Comparison of ENCODE assay signal across 14 mouse cellular contexts in genomic region chr13:110158588-110159519, GRCm38 (mm10).
DNase-seq lines count a peak whose midpoint lies in the region; ATAC-seq and TF ChIP-seq lines count a peak whose summit lies in the region.
"Had no signal": no experiment of that assay in that cellular context is flagged by ENCODE, and none has a peak within 500 bp of the region (broad histone marks: within the 10 kb centered on the region; RNA-seq: fewer than 3 reads in every experiment).

No protein-coding gene starts in this region.

- no peaks in the 10 kb centered on the region for H3K36me3 ChIP-seq in hindbrain, embryonic 10.5 days
- H3K36me3 ChIP-seq in hindbrain, embryonic 11.5 days (ENCODE audit: control insufficient read depth, insufficient read depth, low read length) = no peaks in the 10 kb centered on the region
- no peaks in the 10 kb centered on the region for H3K36me3 ChIP-seq in neural tube, embryonic 12.5 days
- no peaks in the 10 kb centered on the region for H3K36me3 ChIP-seq in limb, embryonic 14.5 days (ENCODE audit: control insufficient read depth, insufficient read depth, low read length)
- no peaks in the 10 kb centered on the region for H3K36me3 ChIP-seq in neural tube, embryonic 14.5 days (ENCODE audit: control insufficient read depth, insufficient read depth, low read length)
- no peaks in the 10 kb centered on the region for H3K36me3 ChIP-seq in liver, embryonic 11.5 days (ENCODE audit: control insufficient read depth, insufficient read depth, low read length)
- H3K36me3 ChIP-seq: heart, embryonic 10.5 days; liver, embryonic 13.5 days had no signal

- TF ChIP-seq POLR2A in limb, embryonic 14.5 days (IDR thresholded peaks at IDR 0.05; ENCODE audit: borderline replicate concordance, extremely low read depth, insufficient read depth, insufficient read length) = no peak

- H3K27me3 ChIP-seq in hindbrain, embryonic 10.5 days (ENCODE audit: insufficient read depth, poor library complexity, severe bottlenecking) = no peaks in the 10 kb centered on the region
- no peaks in the 10 kb centered on the region for H3K27me3 ChIP-seq in hindbrain, embryonic 11.5 days (ENCODE audit: control insufficient read depth, insufficient read depth, low read length)
- no peaks in the 10 kb centered on the region for H3K27me3 ChIP-seq in neural tube, embryonic 12.5 days (replicated peaks)
- H3K27me3 ChIP-seq in limb, embryonic 14.5 days (ENCODE audit: control insufficient read depth, insufficient read depth, low read length) = no peaks in the 10 kb centered on the region
- no peaks in the 10 kb centered on the region for H3K27me3 ChIP-seq in neural tube, embryonic 14.5 days (ENCODE audit: control insufficient read depth, insufficient read depth, low read length)
- no peaks in the 10 kb centered on the region for H3K27me3 ChIP-seq in liver, embryonic 11.5 days (replicated peaks; ENCODE audit: control insufficient read depth, insufficient read depth, low read length)
- H3K27me3 ChIP-seq: liver, embryonic 13.5 days had no signal

- H3K4me2 ChIP-seq in hindbrain, embryonic 11.5 days (replicated peaks; ENCODE audit: low read depth, low read length) = no peak overlapping the region
- no peak overlapping the region for H3K4me2 ChIP-seq in neural tube, embryonic 12.5 days (replicated peaks)
- H3K4me2 ChIP-seq in limb, embryonic 14.5 days (replicated peaks; ENCODE audit: low read depth, low read length, severe bottlenecking) = no peak overlapping the region
- no peak overlapping the region for H3K4me2 ChIP-seq in neural tube, embryonic 14.5 days (ENCODE audit: low read depth, low read length)
- H3K4me2 ChIP-seq in liver, embryonic 11.5 days = no peak overlapping the region
- H3K4me2 ChIP-seq: liver, embryonic 13.5 days had no signal

- peaks cover 7% of the 10 kb centered on the region for H3K4me1 ChIP-seq in hindbrain, embryonic 10.5 days (replicated peaks)
- H3K4me1 ChIP-seq in hindbrain, embryonic 11.5 days (replicated peaks; ENCODE audit: control insufficient read depth, insufficient read depth, low read length) = no peaks in the 10 kb centered on the region; the same call in 1 of the 2 replicates
- H3K4me1 ChIP-seq in neural tube, embryonic 12.5 days = peaks cover 9% of the 10 kb centered on the region
- 0 out of 2 replicates have a peak, but pooled peaks cover 3% of the 10 kb centered on the region for H3K4me1 ChIP-seq in limb, embryonic 14.5 days (ENCODE audit: control insufficient read depth, insufficient read depth, low read length)
- peaks cover 3% of the 10 kb centered on the region; the same call in 1 of the 2 replicates for H3K4me1 ChIP-seq in neural tube, embryonic 14.5 days (ENCODE audit: control insufficient read depth, insufficient read depth, low read length)
- no peaks in the 10 kb centered on the region for H3K4me1 ChIP-seq in liver, embryonic 11.5 days (replicated peaks; ENCODE audit: control insufficient read depth, insufficient read depth, low read length)
- H3K4me1 ChIP-seq: heart, embryonic 10.5 days; liver, embryonic 13.5 days had no signal

- 76% methylated on average over 7 of the region's 7 CpGs for WGBS in hindbrain, embryonic 10.5 days
- WGBS in hindbrain, embryonic 11.5 days = 69% methylated on average over 7 of the region's 7 CpGs
- WGBS in neural tube, embryonic 12.5 days = 57% methylated on average over 7 of the region's 7 CpGs
- WGBS in limb, embryonic 14.5 days = 77% methylated on average over 7 of the region's 7 CpGs
- WGBS in neural tube, embryonic 14.5 days = 40% methylated on average over 7 of the region's 7 CpGs
- 77% methylated on average over 7 of the region's 7 CpGs for WGBS in liver, embryonic 11.5 days

- no peaks in the 10 kb centered on the region for H3K9me3 ChIP-seq in hindbrain, embryonic 10.5 days
- H3K9me3 ChIP-seq in hindbrain, embryonic 11.5 days (ENCODE audit: control insufficient read depth, low read length) = no peaks in the 10 kb centered on the region
- H3K9me3 ChIP-seq in neural tube, embryonic 12.5 days = no peaks in the 10 kb centered on the region
- no peaks in the 10 kb centered on the region for H3K9me3 ChIP-seq in limb, embryonic 14.5 days (ENCODE audit: control insufficient read depth, low read length)
- no peaks in the 10 kb centered on the region for H3K9me3 ChIP-seq in neural tube, embryonic 14.5 days (ENCODE audit: control insufficient read depth, low read length)
- H3K9me3 ChIP-seq in liver, embryonic 11.5 days (ENCODE audit: control insufficient read depth, low read length) = no peaks in the 10 kb centered on the region
- H3K9me3 ChIP-seq: heart, embryonic 10.5 days; liver, embryonic 13.5 days had no signal

- DNase-seq in hindbrain, embryonic 10.5 days (ENCODE audit: low spot score) = no peak
- no peak for DNase-seq in hindbrain, embryonic 11.5 days (ENCODE audit: low spot score)
- no peak for DNase-seq in neural tube, embryonic 10.5 days (ENCODE audit: extremely low spot score, low spot score)
- DNase-seq in limb, embryonic 14.5 days (ENCODE audit: low spot score) = peak; percentile 56
- DNase-seq in liver, embryonic 11.5 days (ENCODE audit: low spot score) = no peak
- DNase-seq in spleen, adult 12 weeks (ENCODE audit: low spot score) = no peak
- DNase-seq: adrenal gland, postnatal 36 days; B cell, adult 2 months; cerebellum, adult 11 months; liver, embryonic 13.5 days; thymus, postnatal 14 days had no signal

- no peak overlapping the region for H3K4me3 ChIP-seq in hindbrain, embryonic 10.5 days
- no peak overlapping the region for H3K4me3 ChIP-seq in hindbrain, embryonic 11.5 days (ENCODE audit: low read depth, low read length)
- no peak overlapping the region for H3K4me3 ChIP-seq in neural tube, embryonic 12.5 days
- no peak overlapping the region for H3K4me3 ChIP-seq in limb, embryonic 14.5 days (replicated peaks; ENCODE audit: low read length)
- H3K4me3 ChIP-seq in neural tube, embryonic 14.5 days (ENCODE audit: low read depth, low read length) = no peak overlapping the region
- H3K4me3 ChIP-seq in liver, embryonic 11.5 days (ENCODE audit: low read depth, low read length) = no peak overlapping the region
- H3K4me3 ChIP-seq: heart, embryonic 10.5 days; liver, embryonic 13.5 days had no signal

- no peak overlapping the region for H3K9ac ChIP-seq in hindbrain, embryonic 11.5 days (ENCODE audit: low read depth, low read length)
- no peak overlapping the region for H3K9ac ChIP-seq in neural tube, embryonic 12.5 days
- no peak overlapping the region for H3K9ac ChIP-seq in limb, embryonic 14.5 days (ENCODE audit: low read depth, low read length, severe bottlenecking)
- H3K9ac ChIP-seq in neural tube, embryonic 14.5 days (replicated peaks; ENCODE audit: low read depth, low read length) = no peak overlapping the region
- H3K9ac ChIP-seq in liver, embryonic 11.5 days (ENCODE audit: low read depth, low read length) = no peak overlapping the region
- H3K9ac ChIP-seq: liver, embryonic 13.5 days had no signal

- ATAC-seq in hindbrain, embryonic 11.5 days (ENCODE audit: low FRiP score) = no peak
- ATAC-seq in neural tube, embryonic 12.5 days (ENCODE audit: low FRiP score, low read depth) = no peak; the same call in 1 of the 2 replicates
- ATAC-seq in limb, embryonic 14.5 days (ENCODE audit: low FRiP score, low read depth) = no peak
- ATAC-seq in neural tube, embryonic 14.5 days (ENCODE audit: low read depth) = peak; percentile 22; the same call in 1 of the 2 replicates
- no peak for ATAC-seq in liver, embryonic 11.5 days (replicated peaks; ENCODE audit: low FRiP score)

- peak overlapping the region; percentile 54; the same call in 1 of the 2 replicates for H3K27ac ChIP-seq in hindbrain, embryonic 10.5 days
- H3K27ac ChIP-seq in hindbrain, embryonic 11.5 days (ENCODE audit: low read depth, low read length) = no peak overlapping the region
- peak overlapping the region; percentile 26; the same call in 1 of the 2 replicates for H3K27ac ChIP-seq in neural tube, embryonic 12.5 days
- H3K27ac ChIP-seq in limb, embryonic 14.5 days (replicated peaks; ENCODE audit: low read depth, low read length) = no peak overlapping the region
- peak overlapping the region; percentile 16; the same call in 1 of the 2 replicates for H3K27ac ChIP-seq in neural tube, embryonic 14.5 days (ENCODE audit: low read depth, low read length)
- H3K27ac ChIP-seq in liver, embryonic 11.5 days (ENCODE audit: low read depth, low read length) = no peak overlapping the region
- H3K27ac ChIP-seq: heart, embryonic 10.5 days; liver, embryonic 13.5 days had no signal

Comparison
In these comparisons a context has a peak if more than half of its experiments do, and no peak if none do; other contexts are left out.
1. H3K27ac ChIP-seq: peak in hindbrain, embryonic 10.5 days (single experiment), neural tube, embryonic 12.5 days (single experiment) and neural tube, embryonic 14.5 days (single experiment); none in hindbrain, embryonic 11.5 days (single experiment), limb, embryonic 14.5 days (single experiment) and liver, embryonic 11.5 days (single experiment).